Mouse (Mus musculus) gastrocnemius, adult 18-20 months (tissue): ENCODE data around the gene Mtr. TPM values are rescaled to one million over a fixed set of nuclear protein-coding genes. Genes with fewer than 3 reads are reported as not detected.

ENCODE experiments used
- DNase-seq: peaks from one replicate; pipeline ENCODE4 v3.0.0; 2021; ENCODE audit warnings: low spot score
- long read RNA-seq, 2 experiments: library from polyadenylated mRNA; stranded (forward); transcript quantifications; one replicate each; pipeline ENCODE4 v2.0.0; 2021
- total RNA-seq, 2 experiments: library from RNA; stranded (reverse); gene quantifications; 2 replicates each; pipeline ENCODE4 v1.2.3; 2021

Mtr gene
- 10 to 100 TPM; 13.1 to 15.7 TPM for total RNA-seq
- long read RNA-seq, experiment 1, full-length matches to known transcripts: 9 of 14 reads
- long read RNA-seq, experiment 1, partial matches to known transcripts: 2 of 14 reads
- long read RNA-seq, experiment 1, other reads (novel, unspliced or antisense): 3 of 14 reads
- long read RNA-seq, experiment 2, full-length matches to known transcripts: 2 of 7 reads
- long read RNA-seq, experiment 2, partial matches to known transcripts: 2 of 7 reads
- long read RNA-seq, experiment 2, other reads (novel, unspliced or antisense): 3 of 7 reads

DNA sequence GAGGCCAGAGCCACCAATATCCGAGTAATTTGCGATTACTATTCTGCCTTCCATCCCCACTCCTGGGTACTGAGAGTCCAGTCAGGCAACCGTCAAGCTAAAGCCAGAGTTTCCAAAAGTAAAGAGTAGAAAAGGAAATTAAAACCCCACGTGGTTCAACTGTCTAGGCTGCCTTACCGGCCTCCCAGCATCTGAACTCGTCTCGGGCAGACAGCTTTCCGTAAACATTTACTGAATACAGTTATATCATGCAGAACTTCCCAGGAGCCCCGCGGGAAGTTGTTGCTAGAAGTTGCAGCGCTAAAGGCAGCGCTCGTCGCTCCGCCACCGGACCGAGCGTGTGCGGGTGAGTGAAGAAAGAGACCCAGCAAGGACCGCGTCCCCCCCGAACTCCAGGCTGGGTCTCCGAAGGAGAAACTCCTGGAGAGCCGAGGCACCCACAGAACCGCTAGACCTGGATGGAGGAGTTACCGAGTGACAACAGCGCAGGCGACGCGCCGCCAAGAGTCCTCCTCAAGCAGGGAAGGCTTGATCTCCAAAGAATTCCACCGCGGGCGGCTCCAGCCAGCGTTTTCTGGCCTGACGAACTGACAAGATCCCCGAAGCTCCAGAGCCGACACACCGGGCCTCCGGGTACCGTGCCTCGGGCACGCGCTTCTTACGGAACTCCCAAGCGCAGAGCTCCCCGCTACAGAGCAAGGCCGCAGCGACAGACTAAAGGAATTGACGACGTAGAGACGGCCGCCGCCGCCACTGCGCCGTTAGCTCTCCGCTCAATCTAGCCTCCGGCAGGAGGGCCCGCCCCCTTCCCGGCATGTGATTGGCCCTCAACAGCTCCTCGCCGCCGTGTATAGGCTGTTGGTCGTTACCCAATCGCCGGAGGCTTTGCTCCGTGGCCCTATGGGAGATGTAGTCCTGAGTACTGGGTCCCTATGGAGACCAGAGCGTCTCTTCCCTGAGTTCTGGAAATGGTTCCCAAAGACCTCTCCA lies at the start of gene Mtr:
Gene Mtr (minus strand): TSS at position 723 of the 990 bp plus-strand sequence.
- peak; percentile 96 for DNase-seq

DNA sequence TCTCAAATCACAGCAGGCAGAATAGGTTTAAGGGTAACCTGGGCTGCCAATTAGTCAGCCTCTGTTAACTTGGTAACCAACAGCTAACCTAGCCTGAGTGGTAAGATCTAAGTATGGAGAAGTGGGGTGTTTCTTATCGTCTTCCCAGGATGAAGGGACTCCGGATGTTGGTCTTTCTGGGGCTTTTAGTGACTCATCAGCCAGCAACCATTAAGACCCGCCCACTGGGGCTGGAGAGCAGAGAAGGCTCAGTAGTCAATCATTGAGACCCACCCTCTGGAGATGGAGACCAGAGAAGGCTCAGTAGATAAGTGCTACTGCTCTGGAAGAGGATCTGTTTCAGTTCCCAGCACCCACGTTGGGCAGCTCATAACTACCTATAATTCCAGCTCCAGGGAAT lies 49.4 kb upstream of the Mtr start:
- no peak for DNase-seq

- no peak for DNase-seq
These were observed 47.6 kb upstream of the Mtr start for GRCm38 (mm10) chr13:12305540-12305939.

DNA sequence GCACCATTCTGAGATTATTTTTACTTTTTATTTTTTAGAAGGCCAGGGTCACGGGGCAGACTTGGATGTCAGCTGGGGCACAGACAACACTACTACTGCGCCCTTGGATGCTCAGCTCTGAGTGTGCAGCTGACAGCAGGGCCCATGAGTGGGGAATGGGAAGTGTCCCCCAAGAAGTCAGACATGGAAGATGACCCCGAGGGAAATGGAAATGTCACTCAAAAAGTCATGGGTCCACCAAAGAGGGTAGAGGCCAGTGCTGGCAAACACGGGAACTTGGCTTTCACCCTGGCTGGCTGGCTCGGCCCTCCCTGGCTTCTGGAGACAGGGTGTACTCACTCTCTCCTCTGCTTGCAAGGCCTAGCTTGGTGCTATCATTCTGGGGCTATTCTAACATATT lies 47.1 kb upstream of the Mtr start:
- DNase-seq: peak; percentile 30

DNA sequence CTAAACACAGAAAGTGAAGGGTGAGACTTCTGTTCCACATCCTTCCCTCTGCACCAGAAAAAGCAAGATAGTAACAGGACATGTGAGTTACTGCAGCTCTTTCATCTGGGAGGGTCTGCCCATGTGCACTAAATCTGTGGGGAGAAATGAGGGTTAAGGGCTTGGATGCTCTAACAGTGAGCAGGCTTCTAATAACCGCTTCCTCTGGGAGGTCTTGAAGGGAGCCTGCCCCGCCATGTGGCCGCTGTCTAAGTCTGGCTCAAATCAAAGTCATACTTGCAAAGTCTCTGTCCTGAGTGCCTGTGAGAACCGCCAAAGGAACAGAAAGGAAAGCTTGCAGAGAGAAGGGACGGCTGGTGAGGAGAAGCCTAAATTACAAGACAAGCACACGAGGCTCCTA lies 39.9 kb upstream of the Mtr start:
- no peak for DNase-seq

DNA sequence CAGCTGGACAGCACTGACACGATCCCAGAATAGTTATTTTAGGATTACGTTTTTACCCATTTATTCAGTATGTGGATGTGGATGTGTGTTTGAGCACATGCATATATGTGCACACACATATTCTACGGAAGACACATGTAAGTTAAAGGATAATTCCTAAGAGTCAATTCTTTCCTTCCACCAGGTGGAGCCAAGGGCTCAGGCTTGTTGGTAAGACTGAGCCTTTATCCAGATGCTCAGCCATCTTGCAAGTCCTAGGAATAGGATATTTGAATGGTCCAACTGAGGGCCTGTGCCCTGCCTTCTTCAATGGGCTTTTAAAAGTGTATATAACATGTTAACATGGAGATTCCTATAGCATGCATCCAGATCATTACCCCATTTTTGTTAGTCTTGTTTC lies 38.8 kb upstream of the Mtr start:
- peak; percentile 47 for DNase-seq

GRCm38 (mm10) chr13:12293810-12294209 lies 35.9 kb upstream of the Mtr start:
- DNase-seq: peak; percentile 43

DNA sequence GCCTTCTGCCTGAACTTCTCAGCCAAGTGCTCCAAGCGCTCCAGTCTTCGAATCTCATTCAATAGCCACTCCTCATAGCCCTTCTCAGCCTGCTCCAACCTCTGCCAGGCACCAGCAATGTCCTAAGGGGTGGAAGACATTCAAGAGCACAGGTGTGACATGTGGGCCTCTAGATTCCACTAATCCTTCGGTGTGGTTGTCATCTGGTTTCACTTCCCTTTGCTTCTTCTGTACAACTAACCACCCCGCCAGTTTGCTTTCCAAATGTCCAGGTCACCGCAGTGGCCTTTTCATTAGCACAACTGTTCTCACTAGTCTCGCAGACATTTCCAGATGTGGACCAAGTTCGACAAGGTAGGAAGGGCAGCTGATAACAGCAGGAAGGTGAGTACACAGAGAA lies 32.8 kb upstream of the Mtr start:
- DNase-seq: no peak

DNA sequence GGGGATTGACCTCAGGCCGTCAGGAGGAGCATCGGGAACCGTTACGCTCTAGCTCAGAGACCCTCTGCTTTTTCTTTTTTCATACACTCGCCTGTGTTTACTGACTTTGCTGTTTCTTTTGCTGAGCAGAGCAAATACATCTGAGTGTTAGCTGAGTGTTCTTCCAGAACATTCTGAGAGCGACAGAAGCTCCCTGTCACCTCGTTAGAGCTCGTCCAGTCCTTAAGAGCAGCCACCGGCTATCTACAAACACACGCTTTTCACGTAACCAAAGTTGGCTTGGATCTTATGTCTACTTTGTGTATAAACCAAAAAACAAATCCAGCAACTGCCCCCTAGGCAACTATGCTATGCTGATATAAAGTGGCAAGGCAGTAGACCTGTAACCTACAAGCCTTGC lies 26.6 kb upstream of the Mtr start:
- DNase-seq: no peak

DNA sequence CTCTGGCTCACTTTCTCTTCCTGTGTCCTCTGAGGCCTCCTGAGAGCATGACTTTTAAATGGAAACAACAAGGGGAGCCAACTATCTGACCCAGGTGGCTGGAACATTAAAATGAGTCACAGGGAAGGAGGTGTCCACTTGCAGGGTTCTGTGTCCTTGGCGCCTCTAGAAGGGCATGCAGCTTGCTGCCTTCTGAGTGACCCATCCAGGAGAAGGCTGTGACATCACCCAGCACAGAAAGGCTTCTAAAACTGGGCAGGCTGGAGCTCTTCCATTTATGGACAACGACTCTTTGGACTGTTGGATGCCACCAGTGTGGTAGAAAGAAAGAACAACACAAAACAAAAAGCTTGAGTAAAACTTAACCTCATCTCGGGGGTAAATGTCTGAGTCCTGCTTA lies 25.9 kb upstream of the Mtr start:
- DNase-seq: peak; percentile 82

DNA sequence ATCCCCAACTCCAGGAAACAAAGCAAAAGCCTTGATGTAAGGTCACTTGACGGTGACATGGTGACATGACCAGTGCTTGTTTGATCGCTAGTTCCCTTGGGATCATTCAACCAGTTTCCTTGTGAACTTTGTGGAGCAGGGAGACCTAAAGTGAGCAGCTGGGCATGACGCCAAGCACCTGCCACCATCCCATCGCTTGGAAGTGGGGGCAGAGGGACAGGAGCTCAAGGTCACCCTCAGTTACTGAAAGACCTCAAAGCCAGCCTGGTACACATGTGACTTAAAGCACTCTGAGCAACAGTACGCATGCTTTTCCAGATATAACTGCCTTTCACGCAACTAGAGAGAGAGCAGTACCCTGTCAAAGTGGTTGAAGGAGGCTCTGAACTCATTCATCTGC lies 16.8 kb upstream of the Mtr start:
- DNase-seq: no peak

GRCm38 (mm10) chr13:12274220-12274619 lies 16.3 kb upstream of the Mtr start:
- DNase-seq: no peak

- DNase-seq: peak; percentile 49
These were observed 15.0 kb upstream of the Mtr start for GRCm38 (mm10) chr13:12272953-12273352.

DNA sequence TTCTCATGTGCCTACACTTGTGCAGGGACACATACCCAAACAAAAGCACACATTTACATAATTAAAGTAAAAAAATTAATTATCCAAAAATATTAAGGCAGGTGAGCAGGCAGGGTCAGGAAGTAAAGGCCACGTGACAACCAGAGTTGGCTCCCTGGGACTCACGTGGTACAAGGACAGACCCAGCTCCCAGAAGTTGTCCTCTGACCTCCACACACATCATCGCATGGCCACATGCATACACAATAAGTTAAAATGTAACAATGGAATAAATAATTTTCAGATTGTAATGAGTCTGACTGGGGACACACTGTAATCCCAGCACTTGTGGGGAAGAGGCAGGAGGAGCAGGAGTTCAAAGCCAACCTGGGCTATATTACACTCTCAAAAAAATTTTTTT lies 10.1 kb upstream of the Mtr start:
- no peak for DNase-seq

- DNase-seq: no peak
These were observed 9.2 kb upstream of the Mtr start for GRCm38 (mm10) chr13:12267097-12267496.

DNA sequence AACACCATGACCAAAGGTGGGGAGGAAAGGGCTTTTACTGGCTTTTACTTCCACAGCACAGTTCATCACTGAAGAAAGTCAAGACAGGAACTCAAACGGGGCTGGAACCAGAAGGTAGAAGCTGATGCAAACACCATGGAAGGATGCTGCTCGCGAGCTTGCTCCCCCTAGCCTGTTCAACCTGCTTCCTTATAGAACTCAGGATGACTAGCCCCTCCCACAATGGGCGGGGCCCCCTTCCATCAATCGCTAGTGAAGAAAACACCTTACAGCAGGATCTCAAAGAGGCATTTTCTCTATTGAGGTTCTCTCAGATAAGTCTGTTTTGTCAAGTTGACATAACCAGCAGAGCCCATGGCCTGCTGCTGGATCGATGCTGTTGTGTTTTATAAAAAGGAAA lies 6.1 kb upstream of the Mtr start:
- no peak for DNase-seq

DNA sequence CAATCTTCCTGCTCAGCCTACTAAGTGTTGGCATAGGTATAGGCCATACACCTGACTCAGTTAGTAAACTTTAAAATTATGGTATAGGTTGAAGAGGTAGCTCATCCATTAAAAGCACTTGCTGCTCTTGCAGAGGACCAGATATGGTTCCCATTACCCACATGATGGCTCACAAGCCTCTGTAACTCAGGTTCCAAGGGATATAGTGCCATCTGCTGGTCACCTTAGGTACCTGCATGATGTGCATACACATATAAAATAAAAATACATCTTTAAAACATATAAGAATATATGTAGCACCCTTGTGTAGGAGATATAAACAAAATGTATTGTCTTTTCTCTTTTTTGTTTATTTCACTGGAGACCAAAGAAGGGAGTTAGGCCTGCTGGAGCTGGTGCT lies 3.6 kb upstream of the Mtr start:
- no peak for DNase-seq

GRCm38 (mm10) chr13:12256871-12257390 lies 982 bp downstream of the Mtr start:
- no peak for DNase-seq

DNA sequence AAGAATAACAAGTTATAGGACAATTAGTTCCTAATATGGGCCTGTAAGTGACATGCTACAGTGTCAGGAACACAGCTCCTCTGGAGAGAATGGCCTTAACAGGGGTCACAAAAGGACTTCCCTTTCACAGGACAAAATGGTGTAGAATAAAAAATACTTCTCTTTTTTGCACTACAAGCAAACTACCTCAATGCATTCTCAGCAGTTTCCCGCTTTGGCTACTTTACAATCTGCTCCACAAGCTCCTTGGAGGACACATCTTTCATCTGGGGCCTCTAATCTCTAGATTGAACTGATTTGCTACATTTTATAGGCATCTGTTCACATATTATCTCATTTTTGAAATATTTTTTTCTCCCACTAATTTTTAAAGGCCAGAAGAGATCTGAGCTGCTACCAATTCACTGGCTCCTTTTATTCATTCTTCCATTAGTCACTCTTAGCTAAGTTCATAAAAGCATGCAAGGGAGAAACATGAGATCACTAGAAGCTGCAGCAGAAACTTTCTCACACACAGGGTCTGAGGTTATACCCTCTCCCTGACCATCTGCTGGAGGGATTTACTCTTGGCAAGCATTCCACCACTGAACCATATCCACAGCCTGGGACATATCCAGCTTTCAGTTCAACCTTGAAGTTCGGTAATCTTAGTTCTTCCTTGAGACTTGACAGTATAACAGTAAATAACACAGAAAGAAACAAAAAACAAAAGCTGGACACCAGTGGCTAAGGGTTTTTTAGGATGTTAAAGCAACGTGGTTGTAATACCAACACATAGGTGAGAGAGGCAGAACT lies 1.8 kb downstream of the Mtr start:
- no peak for DNase-seq

DNA sequence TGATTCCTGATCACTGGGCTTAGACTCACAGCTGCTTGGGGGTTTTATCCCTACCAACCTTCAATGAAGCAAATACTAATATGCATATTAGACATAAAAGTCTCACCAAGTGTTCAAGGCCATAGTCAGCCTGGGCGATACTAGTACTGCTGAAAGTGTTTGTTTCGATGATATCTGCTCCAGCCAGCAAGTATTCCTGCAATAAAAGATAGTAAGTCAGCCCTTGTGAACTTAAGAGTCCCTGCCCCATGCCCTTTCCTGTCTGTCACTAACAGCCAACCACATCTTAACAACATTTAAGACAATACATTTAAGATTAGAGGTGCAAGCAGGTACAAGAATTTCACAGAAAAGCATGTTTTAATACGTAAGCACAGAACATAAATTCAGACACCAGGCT lies 7.4 kb downstream of the Mtr start:
- DNase-seq: no peak

DNA sequence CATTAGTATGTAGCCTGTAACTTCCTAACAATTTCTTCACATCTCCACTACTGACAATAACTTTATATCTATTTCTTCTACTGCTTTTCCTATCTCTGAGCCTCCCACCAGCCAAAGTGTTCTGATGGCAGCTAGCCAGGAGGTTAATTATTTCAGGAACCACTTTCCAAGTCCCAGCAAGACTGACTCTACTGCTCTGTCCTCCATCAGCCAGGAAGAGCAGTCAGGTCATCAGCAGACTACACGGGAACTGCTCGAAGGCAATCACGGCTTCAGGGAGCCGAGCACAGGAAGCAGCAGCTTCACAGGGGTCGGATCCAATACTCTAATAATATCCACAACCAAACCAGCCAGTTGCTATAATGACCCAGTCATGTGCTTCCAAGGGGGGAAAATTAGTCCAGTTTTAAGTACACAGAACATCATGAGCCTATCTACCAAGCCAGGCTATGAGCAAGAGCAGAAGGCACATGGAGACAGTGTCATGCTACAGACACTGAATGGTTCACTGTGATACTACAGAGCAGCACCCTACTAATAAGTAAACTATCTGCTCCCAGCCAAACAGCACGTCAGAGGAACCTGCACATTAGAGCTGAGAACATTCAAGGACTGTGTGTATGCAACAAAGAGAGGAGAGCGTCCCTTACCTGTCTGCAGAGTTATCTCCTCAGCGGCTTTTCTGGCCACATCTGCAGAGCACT lies 8.6 kb downstream of the Mtr start:
- DNase-seq: peak; percentile 17
